Mouse (Mus musculus): Measurements from ENCODE around the gene Rps12-ps3.

DNA sequence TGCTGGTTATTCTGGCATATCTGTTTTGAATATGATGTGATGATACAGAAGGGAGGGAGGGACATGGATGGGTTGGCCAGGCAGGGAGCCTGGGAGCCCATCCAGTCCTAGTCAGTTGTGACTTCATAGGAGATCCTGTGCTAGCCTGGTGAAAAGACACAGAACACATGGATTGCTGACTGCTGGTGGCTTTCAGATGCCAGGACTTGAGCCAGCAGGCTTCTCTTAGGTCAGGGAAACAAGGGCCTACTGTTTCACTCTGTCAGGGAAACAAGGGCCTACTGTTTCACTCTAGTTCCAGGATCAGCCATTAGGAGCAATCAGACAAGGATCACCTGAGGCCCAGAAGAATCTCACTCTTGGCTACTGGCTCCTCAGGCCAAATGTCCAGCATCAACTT is 41.2 kb upstream of the Rps12-ps3 start:
- TF ChIP-seq CTCF (IDR thresholded peaks at IDR 0.05; ENCODE audit: low read depth, low read length): no peak
- TF ChIP-seq EP300 (IDR thresholded peaks at IDR 0.05; ENCODE audit: insufficient read depth, low read depth, low read length): no peak

Measured in ES-Bruce4 (cell line).